Mouse (Mus musculus): ENCODE results near the gene Faap24. TPM values are rescaled to one million over a fixed set of nuclear protein-coding genes. Genes with fewer than 3 reads are reported as not detected.

Faap24 gene
- total RNA-seq, 2 experiments from 2014 or later = 8.7 to 10.6 TPM

Other genes with a start within 250 kb of the Faap24 start
- 10 to 100 TPM; 42.6 to 43.4 TPM for gene Slc7a10, start 210.5 kb downstream of the Faap24 start, total RNA-seq (2021)
- gene Lrp3, start 181.3 kb downstream of the Faap24 start, total RNA-seq (2021) = 10 to 100 TPM; 88.1 to 90.1 TPM
- gene Gpatch1, start 78.4 kb downstream of the Faap24 start, total RNA-seq (2021) = 10 to 100 TPM; 21.2 to 24.1 TPM
- 1 to 10 TPM; 2.1 TPM for gene Rhpn2, start 62.7 kb downstream of the Faap24 start, total RNA-seq (2021)
- gene Cep89, start 199 bp upstream of the Faap24 start, total RNA-seq (2021) = 10 to 100 TPM; 21.5 to 24.7 TPM
- not detected for gene Slc7a9, start 52.0 kb upstream of the Faap24 start, total RNA-seq (2021)
- under 1 TPM; 0.63 to 0.79 TPM for gene Tdrd12, start 140.9 kb upstream of the Faap24 start, total RNA-seq (2021)
- 10 to 100 TPM; 66.7 to 81.4 TPM for gene Nudt19, start 159.5 kb upstream of the Faap24 start, total RNA-seq (2021)
- 1 to 10 TPM; 1.7 to 3.2 TPM for gene Rgs9bp, start 188.7 kb upstream of the Faap24 start, total RNA-seq (2021)
- 10 to 100 TPM; 42.8 to 50.3 TPM for gene Ankrd27, start 189.4 kb upstream of the Faap24 start, total RNA-seq (2021)